Mouse (Mus musculus) stomach, postnatal 0 days (tissue): ENCODE results near the gene 1700025C18Rik.

Experiments used
- CTCF ChIP-seq: IDR thresholded peaks from 2 replicates; pipeline ENCODE4 v1.5.1; 2016; ENCODE audit warnings: antibody characterized with exemption, low read depth, mild to moderate bottlenecking, moderate library complexity
- EP300 ChIP-seq: optimal IDR thresholded peaks from 2 replicates; pipeline ENCODE3; 2016; ENCODE audit warnings: antibody characterized with exemption

DNA sequence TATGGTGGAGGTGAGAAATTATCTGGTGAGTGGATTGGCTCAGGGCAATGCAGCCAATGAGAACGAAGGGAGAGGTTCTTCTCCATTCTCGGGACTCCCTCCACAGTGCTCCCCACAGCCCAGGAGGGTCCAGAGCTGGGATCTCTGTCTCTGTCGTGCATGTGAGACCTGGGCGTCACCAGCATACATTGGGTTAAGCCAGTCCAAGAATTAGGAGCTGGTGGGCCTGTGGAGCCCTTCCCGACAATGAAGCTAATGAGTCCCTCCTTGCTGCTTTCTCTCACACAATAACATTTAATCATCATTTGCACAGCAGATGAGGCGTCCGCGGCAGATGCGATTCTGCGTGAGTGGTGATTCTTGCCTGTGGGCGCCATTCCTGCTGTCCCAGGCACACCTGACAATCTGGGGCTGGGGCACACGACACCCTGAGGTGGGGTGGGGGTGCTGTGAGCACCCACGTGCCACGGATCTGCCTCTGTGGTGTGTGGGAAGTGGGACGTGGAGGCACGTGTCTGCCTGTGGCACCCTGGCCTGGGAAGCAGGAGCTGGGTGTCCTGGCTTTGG, 15.0 kb upstream of the 1700025C18Rik start:
- TF ChIP-seq EP300 (no peak), CTCF (no peak)
